Mouse (Mus musculus) embryonic facial prominence, embryonic 14.5 days (tissue): ENCODE data around the gene Gsc. TPM values are rescaled to one million over a fixed set of nuclear protein-coding genes. Genes with fewer than 3 reads are reported as not detected.

Source experiments
- ATAC-seq: fragments of 200-750 bp; cut with Nextera tagmentation; 2 replicates; pipeline ENCODE4 v1.8.0; 2017; ENCODE audit warnings: low read depth, moderate number of reproducible peaks, moderate TSS enrichment
- DNase-seq: peaks from one replicate; pipeline ENCODE4 v3.0.0-alpha.2; 2015; ENCODE audit warnings: low spot score
- H3K27ac ChIP-seq: fragments of 300-500 bp; sonication (generic); replicated peaks from 2 replicates; pipeline ENCODE4 v1.5.1; 2014; ENCODE audit warnings: low read depth, mild to moderate bottlenecking, low read length, moderate library complexity
- H3K27me3 ChIP-seq: fragments of 300-500 bp; sonication (generic); replicated peaks from 2 replicates; pipeline ENCODE4 v1.6.1; 2014; ENCODE audit warnings: low read length; ENCODE audit not compliant: control insufficient read depth, insufficient read depth
- H3K36me3 ChIP-seq: fragments of 300-500 bp; sonication (generic); 2 replicates; pipeline ENCODE4 v1.6.1; 2014; ENCODE audit warnings: low read length, mixed read lengths; ENCODE audit not compliant: control insufficient read depth, insufficient read depth
- H3K4me1 ChIP-seq: fragments of 300-500 bp; sonication (generic); 2 replicates; pipeline ENCODE4 v1.6.1; 2014; ENCODE audit warnings: antibody characterized with exemption, low read length; ENCODE audit not compliant: control insufficient read depth, insufficient read depth
- H3K4me2 ChIP-seq: fragments of 300-500 bp; sonication (generic); 2 replicates; pipeline ENCODE4 v1.6.1; 2014; ENCODE audit warnings: low read depth, mild to moderate bottlenecking, low read length, moderate library complexity, mixed read lengths
- H3K4me3 ChIP-seq: fragments of 300-500 bp; sonication (generic); 2 replicates; pipeline ENCODE4 v1.5.1; 2014; ENCODE audit warnings: low read depth, mild to moderate bottlenecking, low read length
- H3K9ac ChIP-seq: fragments of 300-500 bp; sonication (generic); 2 replicates; pipeline ENCODE4 v1.6.1; 2014; ENCODE audit warnings: low read depth, mild to moderate bottlenecking, low read length, moderate library complexity, mixed read lengths
- H3K9me3 ChIP-seq: fragments of 300-500 bp; sonication (generic); 2 replicates; pipeline ENCODE4 v1.6.1; 2016; ENCODE audit warnings: low read length; ENCODE audit not compliant: control insufficient read depth
- WGBS: fragments of 180-500 bp; shearing (Covaris S2); extraction: QIAGEN DNeasy Blood & Tissue Kit; methylation state at CpG from one replicate; pipeline ENCODE4 v1.1.7; 2014; 5-methylcytosine and 5-hydroxymethylcytosine counted together
- polyA plus RNA-seq: library from polyadenylated mRNA; unstranded; fragments of >200 nt; fragmentation: Nextera tagmentation; extraction: Ambion mirVana; gene quantifications from 2 replicates; pipeline ENCODE4 v1.2.1, GENCODE M21; 2014

The Gsc gene
- polyA plus RNA-seq, 1 experiment from 2014 or later: 12.5 TPM

DNA sequence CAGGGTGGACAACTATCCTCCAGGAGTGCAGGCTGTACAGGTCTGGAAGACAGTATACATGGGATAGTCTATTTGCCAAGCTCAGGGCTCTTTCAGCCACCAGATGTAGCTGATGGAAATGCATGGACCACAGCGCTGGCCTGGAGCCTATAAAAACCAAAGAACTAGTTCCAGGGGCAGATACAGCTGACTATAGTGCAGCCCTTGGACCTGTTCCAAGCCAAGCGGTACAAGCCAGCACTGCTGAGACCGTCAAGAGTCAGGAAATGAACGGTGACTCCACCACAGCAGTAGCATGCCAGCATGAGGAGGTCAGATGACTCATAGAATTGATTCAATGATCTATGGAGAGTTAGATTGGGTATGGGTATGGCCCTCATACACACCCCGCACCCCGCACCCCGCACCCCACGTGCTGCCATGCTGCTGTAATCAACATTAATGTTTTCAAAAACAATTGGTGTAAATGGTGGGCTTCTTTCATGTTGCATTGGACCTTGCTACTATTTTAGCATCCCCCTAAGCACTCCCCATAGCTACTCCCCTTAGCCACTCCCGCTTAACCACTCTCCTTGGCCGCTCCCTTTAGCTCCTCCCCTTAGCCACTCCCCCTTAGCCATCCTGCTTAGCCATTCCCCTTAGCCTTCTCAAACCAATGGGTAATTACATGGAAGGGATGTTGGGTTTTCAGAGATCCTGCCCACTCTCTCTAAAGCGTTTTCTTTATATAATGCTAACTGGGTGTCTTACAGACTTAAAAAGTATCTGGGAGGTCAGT lies 50.3 kb downstream of the Gsc start:
- DNase-seq (peak; percentile 71), ATAC-seq (peak; percentile 63; the same call in 1 of the 2 replicates)
- Histone ChIP-seq H3K4me3 (no peak overlapping the region), H3K4me2 (no peak overlapping the region), H3K9me3 (no peaks in the 10 kb centered on the region), H3K36me3 (no peaks in the 10 kb centered on the region), H3K27ac (no peak overlapping the region), H3K4me1 (no peaks in the 10 kb centered on the region), H3K9ac (no peak overlapping the region), H3K27me3 (no peaks in the 10 kb centered on the region; the same call in 1 of the 2 replicates)
- 64% methylated on average over 11 of the region's 11 CpGs for WGBS

Other genes starting within 250 kb of the Gsc start
- 4.1 and 4.5 TPM in 2 replicates for gene Serpina3g, start 237.1 kb downstream of the Gsc start, polyA plus RNA-seq
- gene Serpina3i, start 210.2 kb downstream of the Gsc start, polyA plus RNA-seq: 0.35 and 1.7 TPM in 2 replicates
- gene Serpina3j, start 158.8 kb downstream of the Gsc start, polyA plus RNA-seq: 0.31 TPM in 1 of 2 replicates, not detected in the other
- not detected in 2 replicates for gene Serpina3k, start 134.8 kb downstream of the Gsc start, polyA plus RNA-seq
- gene Serpina3m, start 134.8 kb downstream of the Gsc start, polyA plus RNA-seq: not detected in 2 replicates
- 0.60 and 0.63 TPM in 2 replicates for gene Serpina3n, start 66.6 kb downstream of the Gsc start, polyA plus RNA-seq